27 mouse cellular contexts compared by ENCODE assay signal in the genomic region with DNA sequence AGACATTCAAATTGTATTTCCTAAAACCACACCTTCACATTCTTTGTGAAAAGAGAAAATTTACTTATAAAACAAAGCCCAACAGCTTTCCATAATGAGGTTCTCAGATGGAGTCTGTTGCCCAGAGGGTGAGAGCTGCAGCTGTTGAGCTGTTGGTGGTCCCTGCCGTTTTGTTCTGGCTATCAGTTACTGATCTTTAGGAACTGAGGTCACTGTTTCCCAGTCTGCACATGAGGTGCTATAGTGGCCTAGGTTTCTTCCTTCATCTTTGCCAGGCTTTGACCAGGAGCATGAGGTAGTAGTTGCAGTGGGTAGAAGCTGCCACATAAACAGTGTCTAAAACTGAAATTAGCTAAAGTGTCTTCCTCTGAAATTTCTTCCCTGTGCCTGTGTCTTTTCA.
DNase-seq lines count a peak whose midpoint lies in the region; ATAC-seq and TF ChIP-seq lines count a peak whose summit lies in the region.
"Had no signal": no experiment of that assay in that cellular context is flagged by ENCODE, and none has a peak within 500 bp of the region (broad histone marks: within the 10 kb centered on the region; RNA-seq: fewer than 3 reads in every experiment).

No protein-coding gene starts in this region.

- whole genome bisulfite sequencing in heart, embryonic 11.5 days (ENCODE audit: insufficient replicate concordance) = 36% methylated on average over 1 of the region's 1 CpGs
- 16% methylated on average over 1 of the region's 1 CpGs for WGBS in heart, embryonic 16.5 days
- WGBS in heart, adult 2 months = 27% methylated on average over 1 of the region's 1 CpGs
- 36% methylated on average over 1 of the region's 1 CpGs for WGBS in lung, embryonic 15.5 days

- ATAC-seq in heart, embryonic 11.5 days (replicated peaks; ENCODE audit: insufficient number of reproducible peaks, low FRiP score, low TSS enrichment) = no peak
- ATAC-seq in heart, embryonic 16.5 days (replicated peaks; ENCODE audit: extremely low read depth, insufficient read depth, low FRiP score) = no peak
- no peak for ATAC-seq in lung, embryonic 15.5 days (ENCODE audit: borderline replicate concordance, extremely low read depth, low FRiP score, low TSS enrichment)
- ATAC-seq: forebrain, embryonic 15.5 days; inflammation-experienced regulatory T-cells, adult 6 months; midbrain, embryonic 15.5 days had no signal

- H3K36me3 ChIP-seq in heart, embryonic 11.5 days (ENCODE audit: control insufficient read depth, insufficient read depth, low read length) = no peaks in the 10 kb centered on the region
- peaks cover 6% of the 10 kb centered on the region for H3K36me3 ChIP-seq in heart, embryonic 16.5 days (ENCODE audit: control insufficient read depth, insufficient read depth)
- peaks cover 9% of the 10 kb centered on the region for H3K36me3 ChIP-seq in heart, adult 2 months (ENCODE audit: control insufficient read depth, insufficient read depth, low read length)
- peaks cover 6% of the 10 kb centered on the region; the same call in 1 of the 2 replicates for H3K36me3 ChIP-seq in lung, embryonic 15.5 days
- H3K36me3 ChIP-seq: midbrain, embryonic 15.5 days had no signal

- H3K4me2 ChIP-seq in heart, embryonic 11.5 days = no peak overlapping the region
- H3K4me2 ChIP-seq in heart, embryonic 16.5 days (ENCODE audit: low read depth, low read length) = no peak overlapping the region
- H3K4me2 ChIP-seq in lung, embryonic 15.5 days = no peak overlapping the region
- H3K4me2 ChIP-seq: embryonic facial prominence, embryonic 12.5 days; forebrain, embryonic 15.5 days; hindbrain, embryonic 15.5 days; limb, embryonic 15.5 days; liver, embryonic 13.5 days; midbrain, embryonic 15.5 days; neural tube, embryonic 15.5 days had no signal

- peaks cover 10% of the 10 kb centered on the region for H3K4me1 ChIP-seq in heart, embryonic 11.5 days (ENCODE audit: control insufficient read depth, insufficient read depth, low read length)
- peaks cover 13% of the 10 kb centered on the region for H3K4me1 ChIP-seq in heart, embryonic 16.5 days (ENCODE audit: control insufficient read depth, insufficient read depth, low read length)
- peaks cover 7% of the 10 kb centered on the region for H3K4me1 ChIP-seq in heart, adult 2 months (ENCODE audit: control insufficient read depth, insufficient read depth, low read length)
- H3K4me1 ChIP-seq in lung, embryonic 15.5 days = peaks cover 4% of the 10 kb centered on the region; the same call in 1 of the 2 replicates
- H3K4me1 ChIP-seq: embryonic facial prominence, embryonic 12.5 days; forebrain, embryonic 10.5 days; forebrain, embryonic 15.5 days; hindbrain, embryonic 10.5 days; hindbrain, embryonic 15.5 days; limb, embryonic 15.5 days; liver, embryonic 13.5 days; midbrain, embryonic 15.5 days; neural tube, embryonic 15.5 days had no signal

- no peak for TF ChIP-seq CTCF in heart, adult 2 months (IDR thresholded peaks at IDR 0.05)

- TF ChIP-seq EP300 in heart, adult 2 months (IDR thresholded peaks at IDR 0.05; ENCODE audit: insufficient read depth, low read depth, low read length) = no peak

- no peak overlapping the region for H3K4me3 ChIP-seq in heart, embryonic 11.5 days (ENCODE audit: low read depth, low read length)
- H3K4me3 ChIP-seq in heart, embryonic 16.5 days (ENCODE audit: low read length) = no peak overlapping the region
- no peak overlapping the region for H3K4me3 ChIP-seq in heart, adult 2 months
- no peak overlapping the region for H3K4me3 ChIP-seq in lung, embryonic 15.5 days
- H3K4me3 ChIP-seq: embryonic facial prominence, embryonic 12.5 days; forebrain, embryonic 10.5 days; forebrain, embryonic 15.5 days; hindbrain, embryonic 10.5 days; hindbrain, embryonic 15.5 days; limb, embryonic 15.5 days; liver, embryonic 13.5 days; midbrain, embryonic 15.5 days; neural tube, embryonic 15.5 days had no signal

- intact Hi-C loops in heart, postnatal 25 days (cut with DNase I) = no loop called here
- intact Hi-C loops in heart, adult 2 months (cut with DNase I) = no loop called here

- no peaks in the 10 kb centered on the region for H3K9me3 ChIP-seq in heart, embryonic 11.5 days (replicated peaks; ENCODE audit: control insufficient read depth, low read length)
- H3K9me3 ChIP-seq in heart, embryonic 16.5 days (replicated peaks; ENCODE audit: control insufficient read depth, low read length) = no peaks in the 10 kb centered on the region
- no peaks in the 10 kb centered on the region for H3K9me3 ChIP-seq in lung, embryonic 15.5 days
- H3K9me3 ChIP-seq: embryonic facial prominence, embryonic 12.5 days; forebrain, embryonic 10.5 days; forebrain, embryonic 15.5 days; hindbrain, embryonic 10.5 days; hindbrain, embryonic 15.5 days; limb, embryonic 15.5 days; liver, embryonic 13.5 days; midbrain, embryonic 15.5 days; neural tube, embryonic 15.5 days had no signal

- peak overlapping the region; percentile 74 for H3K27ac ChIP-seq in heart, embryonic 11.5 days (ENCODE audit: low read depth, low read length)
- peak overlapping the region; percentile 61 for H3K27ac ChIP-seq in heart, embryonic 16.5 days (ENCODE audit: low read length)
- no peak overlapping the region; the same call in none of the 2 replicates for H3K27ac ChIP-seq in heart, adult 2 months
- H3K27ac ChIP-seq in lung, embryonic 15.5 days = peak overlapping the region; percentile 49; the same call in 1 of the 2 replicates
- H3K27ac ChIP-seq: embryonic facial prominence, embryonic 12.5 days; forebrain, embryonic 10.5 days; forebrain, embryonic 15.5 days; hindbrain, embryonic 10.5 days; hindbrain, embryonic 15.5 days; limb, embryonic 15.5 days; liver, embryonic 13.5 days; macrophage; midbrain, embryonic 15.5 days; neural tube, embryonic 15.5 days had no signal

- TF ChIP-seq POLR2A in heart, adult 2 months (IDR thresholded peaks at IDR 0.05; ENCODE audit: insufficient read depth, low read depth, low read length) = no peak

- DNase-seq in heart, postnatal 25 days (ENCODE audit: low spot score) = no peak
- DNase-seq in heart, adult 2 months = no peak
- no peak for DNase-seq in lung, postnatal 10 days
- DNase-seq in forelimb bud, embryonic 11.5 days (ENCODE audit: low read depth, low spot score) = peak; percentile 23
- no peak for DNase-seq in yolk sac, embryonic 10.5 days (ENCODE audit: low spot score)
- DNase-seq: adrenal gland, postnatal 10 days; B cell, adult 2 months; cerebellum, adult 9-10 months; cerebellum, postnatal 36 days; kidney, adult 18-20 months; liver, embryonic 13.5 days; retina, postnatal 1 day; right cerebral cortex, postnatal 14 days; thymus, postnatal 4 days had no signal

- no peak overlapping the region for H3K9ac ChIP-seq in heart, embryonic 11.5 days (ENCODE audit: low read depth, low read length)
- H3K9ac ChIP-seq in heart, embryonic 16.5 days (ENCODE audit: low read length) = no peak overlapping the region
- no peak overlapping the region for H3K9ac ChIP-seq in heart, adult 2 months (ENCODE audit: low read depth, low read length)
- no peak overlapping the region for H3K9ac ChIP-seq in lung, embryonic 15.5 days
- H3K9ac ChIP-seq: embryonic facial prominence, embryonic 12.5 days; forebrain, embryonic 15.5 days; hindbrain, embryonic 15.5 days; limb, embryonic 15.5 days; liver, embryonic 13.5 days; midbrain, embryonic 15.5 days; neural tube, embryonic 15.5 days had no signal

- no peaks in the 10 kb centered on the region for H3K79me2 ChIP-seq in heart, adult 2 months (replicated peaks; ENCODE audit: control insufficient read depth, insufficient read depth, low read length)

- no peaks in the 10 kb centered on the region for H3K27me3 ChIP-seq in heart, embryonic 11.5 days (ENCODE audit: control insufficient read depth, insufficient read depth, low read length)
- H3K27me3 ChIP-seq in heart, embryonic 16.5 days (ENCODE audit: control insufficient read depth, insufficient read depth, low read length) = no peaks in the 10 kb centered on the region
- H3K27me3 ChIP-seq in heart, adult 2 months (ENCODE audit: control insufficient read depth, insufficient read depth, low read length) = no peaks in the 10 kb centered on the region
- no peaks in the 10 kb centered on the region for H3K27me3 ChIP-seq in lung, embryonic 15.5 days
- H3K27me3 ChIP-seq: embryonic facial prominence, embryonic 12.5 days; forebrain, embryonic 15.5 days; hindbrain, embryonic 15.5 days; limb, embryonic 15.5 days; liver, embryonic 13.5 days; midbrain, embryonic 15.5 days; neural tube, embryonic 15.5 days had no signal
